Mouse (Mus musculus) left cerebral cortex, adult 2 months (tissue): ENCODE results near the gene Ovol3. TPM values are rescaled to one million over a fixed set of nuclear protein-coding genes. Genes with fewer than 3 reads are reported as not detected.

Experiments used
- DNase-seq, 2 experiments: peaks; one replicate each; pipeline ENCODE4 v3.0.0; 2021 to 2022; ENCODE audit warnings: low spot score in 2 of 2, mixed read lengths in 1 of 2; ENCODE audit errors: extremely low spot score in 1 of 2
- H3K27ac ChIP-seq: fragments of 200-600 bp; 2 replicates; pipeline ENCODE4 v1.8.1; 2022
- H3K4me3 ChIP-seq: fragments of 200-600 bp; 2 replicates; pipeline ENCODE4 v1.8.1; 2022
- CTCF ChIP-seq: fragments of 200-600 bp; IDR thresholded peaks from 2 replicates; pipeline ENCODE4 v1.8.1; 2022; ENCODE audit warnings: antibody characterized with exemption, mild to moderate bottlenecking, moderate library complexity
- intact Hi-C: fragments of 180-260 bp; cut with DNase I; formaldehyde crosslinking; loops from one replicate; pipeline ENCODE4 v1.15.1; 2025
- total RNA-seq, 2 experiments: library from RNA; stranded (reverse); gene quantifications; 2 replicates each; pipeline ENCODE4 v1.2.3; 2021

Ovol3 gene
- total RNA-seq, 2 experiments from 2014 or later = not detected

- DNase-seq = no peak
- Histone ChIP-seq H3K4me3 (no peak overlapping the region), H3K27ac (no peak overlapping the region)
- TF ChIP-seq CTCF = no peak
- intact Hi-C loops = loop anchor here (10.0 kb wide), 1 partner anchor 246 kb away; no protein-coding TSS in a partner anchor
These were observed 47.0 kb downstream of the Ovol3 start for GRCm38 (mm10) chr7:30188344-30189115.

GRCm38 (mm10) chr7:30184641-30185348, 50.7 kb downstream of the Ovol3 start:
- DNase-seq = no peak
- Histone ChIP-seq H3K27ac (no peak overlapping the region), H3K4me3 (no peak overlapping the region)
- intact Hi-C loops = loop anchor here (5.0 to 10.0 kb wide), 2 partner anchors 33 to 250 kb away; no protein-coding TSS in a partner anchor
- TF ChIP-seq CTCF = no peak

GRCm38 (mm10) chr7:30183879-30184289, 51.6 kb downstream of the Ovol3 start, which contains the start of gene Cox7a1:
Gene Cox7a1, plus strand, starts transcription at chr7:30184144.
- Histone ChIP-seq H3K4me3 (peak within 1 kb of the TSS; percentile 13), H3K27ac (no peak within 1 kb of the TSS)
- intact Hi-C loops = loop anchor here (5.0 to 10.0 kb wide), 2 partner anchors 33 to 251 kb away; no protein-coding TSS in a partner anchor
- no peak for TF ChIP-seq CTCF
- DNase-seq = peak; percentile 43 to 48

Other genes starting within 250 kb of the Ovol3 start
- 1 to 10 TPM; 6.8 to 7.8 TPM for gene Zfp14, start 184.3 kb downstream of the Ovol3 start, total RNA-seq
- gene Zfp82, start 162.8 kb downstream of the Ovol3 start, total RNA-seq = 1 to 10 TPM; 3.6 to 3.8 TPM
- gene Gm26920, start 145.3 kb downstream of the Ovol3 start, total RNA-seq = 1 to 10 TPM; 1.1 to 1.4 TPM
- 1 to 10 TPM; 7.0 to 7.2 TPM for gene Zfp566, start 145.2 kb downstream of the Ovol3 start, total RNA-seq
- 10 to 100 TPM; 71.7 to 72.1 TPM for gene Zfp260, start 140.9 kb downstream of the Ovol3 start, total RNA-seq
- gene Zfp382, start 113.8 kb downstream of the Ovol3 start, total RNA-seq = 10 to 100 TPM; 34.3 to 37.8 TPM
- 10 to 100 TPM; 47.3 to 49.9 TPM for gene Zfp146, start 66.0 kb downstream of the Ovol3 start, total RNA-seq
- 1 to 10 TPM; 2.9 to 7.2 TPM for gene Cox7a1, start 51.6 kb downstream of the Ovol3 start, total RNA-seq
- gene Capns1, start 36.9 kb downstream of the Ovol3 start, total RNA-seq = 100 to 1,000 TPM; 173 to 175 TPM
- 10 to 100 TPM; 53.3 to 56.3 TPM for gene Polr2i, start 3.8 kb downstream of the Ovol3 start, total RNA-seq
- 100 to 1,000 TPM; 125 to 133 TPM for gene Tbcb, start 3.5 kb downstream of the Ovol3 start, total RNA-seq
- not detected for gene Thap8, start 44.4 kb upstream of the Ovol3 start, total RNA-seq
- gene Wdr62, start 44.7 kb upstream of the Ovol3 start, total RNA-seq = 1 to 10 TPM; 1.0 to 1.6 TPM
- 100 to 1,000 TPM; 488 to 492 TPM for gene Clip3, start 56.0 kb upstream of the Ovol3 start, total RNA-seq
- gene Alkbh6, start 73.0 kb upstream of the Ovol3 start, total RNA-seq = 10 to 100 TPM; 65.7 to 71.4 TPM
- gene Syne4, start 79.1 kb upstream of the Ovol3 start, total RNA-seq = 10 to 100 TPM in 1 of 2 experiments, 1 to 10 TPM in 1; 8.8 to 19.2 TPM
- under 1 TPM in 1 of 2 experiments, not detected in 1; 0.66 TPM for gene E130208F15Rik, start 86.0 kb upstream of the Ovol3 start, total RNA-seq
- gene Sdhaf1, start 88.2 kb upstream of the Ovol3 start, total RNA-seq = 1 to 10 TPM; 7.0 to 8.0 TPM
- gene Lrfn3, start 127.0 kb upstream of the Ovol3 start, total RNA-seq = 10 to 100 TPM; 33.0 to 36.4 TPM
- gene Tyrobp, start 178.0 kb upstream of the Ovol3 start, total RNA-seq = 10 to 100 TPM; 25.9 to 26.6 TPM
- gene Hcst, start 184.1 kb upstream of the Ovol3 start, total RNA-seq = 1 to 10 TPM in 1 of 2 experiments, not detected in 1; 3.1 TPM
- 1 to 10 TPM; 3.9 to 5.1 TPM for gene Nfkbid, start 186.0 kb upstream of the Ovol3 start, total RNA-seq
- gene Aplp1, start 209.8 kb upstream of the Ovol3 start, total RNA-seq = 1,000 to 10,000 TPM; 1,205 to 1,260 TPM
- 10 to 100 TPM; 11.0 to 11.9 TPM for gene Kirrel2, start 222.0 kb upstream of the Ovol3 start, total RNA-seq
- gene Nphs1, start 222.6 kb upstream of the Ovol3 start, total RNA-seq = 1 to 10 TPM in 1 of 2 experiments, under 1 TPM in 1; 0.79 to 1.1 TPM